Mouse (Mus musculus) liver, adult (tissue): ENCODE results near the gene Tfap4.

Experiments
- GATA4 ChIP-seq: IDR thresholded peaks from 2 replicates; pipeline ENCODE4 v1.6.1; 2014; ENCODE audit warnings: mild to moderate bottlenecking, low read length; ENCODE audit not compliant: insufficient replicate concordance

Gene Tfap4

DNA sequence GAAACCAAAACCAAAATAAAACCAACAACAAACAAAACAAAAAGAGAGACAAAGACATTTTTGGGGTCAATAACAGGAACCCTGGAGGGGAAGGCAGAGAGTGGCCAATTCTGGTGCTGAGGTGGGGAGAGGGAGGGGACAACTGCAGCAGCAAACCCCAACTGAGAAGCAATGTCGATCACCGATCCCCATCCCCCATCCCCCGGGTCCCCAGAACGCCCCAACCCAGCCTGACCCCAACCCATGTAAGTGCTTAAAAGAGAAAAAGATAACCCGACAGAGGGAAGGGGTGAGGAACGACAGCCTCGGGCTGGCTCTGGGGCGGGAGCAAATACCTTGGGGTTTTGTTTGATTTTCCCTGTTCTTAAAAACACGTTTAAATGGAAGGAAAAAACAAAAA lies 14.8 kb downstream of the Tfap4 start:
- no peak for TF ChIP-seq GATA4

DNA sequence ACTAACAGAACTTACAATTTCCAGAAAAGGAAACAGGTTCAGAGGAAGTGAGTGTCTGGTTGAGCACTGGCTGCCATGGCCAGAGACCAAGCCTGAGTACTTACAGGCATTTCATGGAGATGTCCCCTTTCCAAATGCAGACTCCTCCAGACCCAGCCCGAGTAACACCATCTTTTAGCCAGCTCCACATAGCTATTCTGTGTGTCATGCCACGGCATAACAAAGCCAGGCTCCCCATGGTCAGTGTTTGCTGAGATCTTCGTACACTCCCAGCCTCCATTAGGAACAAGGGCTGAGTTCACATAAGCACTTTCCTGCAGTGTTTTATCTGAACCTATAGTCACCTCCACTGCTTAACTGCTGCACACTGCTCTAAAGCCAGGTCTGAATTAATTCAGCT lies 16.4 kb downstream of the Tfap4 start:
- no peak for TF ChIP-seq GATA4

- no peak for TF ChIP-seq GATA4
These were observed 17.3 kb downstream of the Tfap4 start for GRCm38 (mm10) chr16:4542236-4542774.

GRCm38 (mm10) chr16:4541501-4542198 lies 18.0 kb downstream of the Tfap4 start, which contains the start of gene Srl:
TSS of gene Srl (minus strand) at chr16:4541816.
- no peak for TF ChIP-seq GATA4

DNA sequence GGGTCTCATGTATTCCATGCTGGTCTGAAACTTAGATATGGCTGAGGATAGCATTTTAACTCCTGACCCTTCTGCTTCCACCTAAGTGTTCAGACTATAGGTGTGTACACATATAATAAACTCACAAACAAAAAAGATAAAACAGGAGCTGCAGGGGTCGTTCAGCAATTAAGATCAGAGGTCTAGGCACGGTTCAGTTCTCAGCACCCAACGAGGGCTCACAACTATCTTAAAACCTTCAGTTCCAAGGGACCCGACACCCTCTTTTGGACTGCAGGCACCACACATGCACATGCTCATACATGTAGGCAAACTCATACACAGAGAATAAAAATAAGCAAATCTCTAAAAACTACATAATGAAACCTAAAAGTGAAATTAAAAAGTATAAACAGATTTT lies 18.6 kb downstream of the Tfap4 start:
- TF ChIP-seq GATA4: no peak

- no peak for TF ChIP-seq GATA4
These were observed 19.4 kb downstream of the Tfap4 start for GRCm38 (mm10) chr16:4540064-4540775.

- TF ChIP-seq GATA4: no peak
These were observed 20.1 kb downstream of the Tfap4 start for GRCm38 (mm10) chr16:4539521-4539920.

GRCm38 (mm10) chr16:4537616-4538358 lies 21.9 kb downstream of the Tfap4 start:
- TF ChIP-seq GATA4: no peak

- TF ChIP-seq GATA4: no peak
These were observed 36.2 kb downstream of the Tfap4 start for GRCm38 (mm10) chr16:4523313-4524004.

- no peak for TF ChIP-seq GATA4
These were observed 36.8 kb downstream of the Tfap4 start for GRCm38 (mm10) chr16:4522879-4523278.

DNA sequence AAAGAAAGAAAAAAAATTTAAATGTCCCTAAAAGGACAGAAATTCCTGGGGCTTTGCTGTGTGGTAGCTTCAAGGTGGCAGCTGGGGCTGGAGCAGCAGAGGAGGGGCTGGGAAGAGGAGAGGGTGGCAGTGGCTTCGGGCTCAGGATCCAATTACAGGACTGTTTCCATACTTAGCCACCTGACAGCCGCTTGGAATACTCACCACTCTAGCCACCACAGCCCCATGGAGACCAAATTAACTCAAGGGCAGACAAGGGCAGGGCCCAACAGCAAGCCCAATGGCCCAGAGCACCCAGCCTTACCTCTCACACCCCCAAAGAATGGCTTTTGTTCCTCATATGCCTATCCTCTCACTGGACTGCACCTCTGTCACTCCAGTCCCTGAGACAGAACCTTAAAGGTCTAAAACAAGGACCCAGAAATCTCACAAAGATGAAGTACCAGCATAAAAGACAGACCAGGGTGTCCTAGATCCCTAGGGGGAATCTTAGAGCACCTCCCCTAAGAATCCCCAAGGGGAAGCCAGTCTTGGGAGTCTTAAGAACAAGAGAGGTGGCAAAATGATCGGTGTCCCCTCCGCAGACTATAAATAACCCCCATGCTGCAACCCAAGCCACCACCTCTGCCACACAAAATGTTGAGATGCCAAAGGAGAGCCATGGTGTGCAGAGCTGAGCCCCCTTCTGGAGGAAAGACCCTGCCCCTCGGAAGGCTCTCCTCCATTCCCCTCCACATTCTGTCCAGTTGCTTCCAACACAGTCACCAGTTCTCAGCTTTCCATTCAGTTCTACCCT lies 37.7 kb downstream of the Tfap4 start:
- TF ChIP-seq GATA4: no peak

DNA sequence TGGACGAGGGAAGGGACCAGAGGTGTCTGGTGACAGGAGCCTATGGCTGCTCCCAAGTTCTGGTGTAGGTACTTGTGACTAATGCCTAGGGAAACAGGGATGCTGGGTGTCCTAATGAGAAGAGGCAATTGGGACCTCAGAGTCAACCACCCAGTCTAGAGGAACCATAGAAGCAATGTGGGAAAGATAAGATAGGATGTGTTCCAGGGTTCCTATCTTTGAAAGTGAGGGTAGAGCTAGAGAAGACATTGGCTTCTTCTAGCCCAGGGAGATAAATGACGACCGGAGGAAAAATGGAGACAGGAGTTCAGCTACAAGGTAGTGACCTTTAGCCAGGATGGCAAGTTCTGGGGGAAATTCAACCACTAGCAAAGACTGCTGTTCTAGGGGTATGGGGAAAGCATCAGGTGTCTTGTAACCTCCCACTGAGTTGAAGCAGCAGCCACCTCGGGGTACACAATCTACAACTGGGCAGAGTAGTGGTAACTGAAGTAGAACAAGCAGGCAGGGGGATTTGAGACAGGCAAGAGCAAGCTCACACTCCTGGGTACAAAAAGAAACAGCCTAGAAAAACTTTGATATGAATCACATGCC lies 38.5 kb downstream of the Tfap4 start:
- no peak for TF ChIP-seq GATA4

- TF ChIP-seq GATA4: no peak
These were observed 39.0 kb downstream of the Tfap4 start for GRCm38 (mm10) chr16:4520673-4521072.

DNA sequence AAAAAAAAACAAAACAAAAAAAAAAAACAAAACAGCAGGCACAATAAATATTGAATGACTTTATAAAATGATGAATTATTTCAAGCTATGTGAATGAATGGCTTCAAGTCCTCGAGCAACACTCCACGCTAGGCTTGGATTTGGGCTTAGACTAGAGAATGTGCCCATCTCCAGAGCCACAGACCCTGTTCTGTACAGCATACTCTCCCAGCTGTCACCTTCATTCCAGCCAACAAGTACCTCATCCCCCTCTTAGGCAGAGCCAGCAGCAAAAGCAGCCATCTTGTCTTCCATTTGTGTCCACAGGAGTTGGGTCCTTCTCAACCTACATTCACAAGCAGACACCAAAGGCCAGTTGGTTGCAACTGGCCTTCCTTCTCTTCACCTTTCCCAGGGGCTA lies 39.8 kb downstream of the Tfap4 start:
- TF ChIP-seq GATA4: no peak
